Mouse (Mus musculus) forebrain, embryonic 11.5 days (tissue): ENCODE data around the gene Alad. TPM values are rescaled to one million over a fixed set of nuclear protein-coding genes. Genes with fewer than 3 reads are reported as not detected.

ENCODE experiments used
- ATAC-seq: fragments of 200-750 bp; cut with Nextera tagmentation; replicated peaks from 2 replicates; pipeline ENCODE4 v1.8.0; 2017; ENCODE audit warnings: moderate TSS enrichment; ENCODE audit not compliant: low FRiP score
- DNase-seq: peaks from one replicate; pipeline ENCODE4 v3.0.0-alpha.2; 2017; ENCODE audit warnings: low spot score
- H3K27ac ChIP-seq: fragments of 300-500 bp; sonication (generic); 2 replicates; pipeline ENCODE4 v1.5.1; 2014; ENCODE audit warnings: low read depth, low read length
- H3K27me3 ChIP-seq: fragments of 300-500 bp; sonication (generic); 2 replicates; pipeline ENCODE4 v1.6.1; 2014; ENCODE audit warnings: mild to moderate bottlenecking, low read length, mixed read lengths; ENCODE audit not compliant: control insufficient read depth, insufficient read depth
- H3K36me3 ChIP-seq: fragments of 300-500 bp; sonication (generic); 2 replicates; pipeline ENCODE4 v1.6.1; 2014; ENCODE audit warnings: mild to moderate bottlenecking, low read length, moderate library complexity, mixed read lengths; ENCODE audit not compliant: control insufficient read depth, insufficient read depth
- H3K4me1 ChIP-seq: fragments of 300-500 bp; sonication (generic); replicated peaks from 2 replicates; pipeline ENCODE4 v1.6.1; 2014; ENCODE audit warnings: low read length, mixed read lengths; ENCODE audit not compliant: control insufficient read depth, insufficient read depth
- H3K4me2 ChIP-seq: fragments of 300-500 bp; sonication (generic); 2 replicates; pipeline ENCODE4 v1.6.1; 2014; ENCODE audit warnings: low read depth, mild to moderate bottlenecking, low read length, moderate library complexity, mixed read lengths; ENCODE audit not compliant: severe bottlenecking
- H3K4me3 ChIP-seq: fragments of 300-500 bp; sonication (generic); 2 replicates; pipeline ENCODE4 v1.5.1; 2014; ENCODE audit warnings: low read depth, low read length
- H3K9ac ChIP-seq: fragments of 300-500 bp; sonication (generic); 2 replicates; pipeline ENCODE4 v1.6.1; 2014; ENCODE audit warnings: low read length
- H3K9me3 ChIP-seq: fragments of 300-500 bp; sonication (generic); 2 replicates; pipeline ENCODE4 v1.6.1; 2016; ENCODE audit warnings: low read length, mixed read lengths; ENCODE audit not compliant: control insufficient read depth
- WGBS: fragments of 180-500 bp; shearing (Covaris S2); extraction: QIAGEN DNeasy Blood & Tissue Kit; methylation state at CpG from one replicate; pipeline ENCODE4 v1.1.7; 2014; 5-methylcytosine and 5-hydroxymethylcytosine counted together
- polyA plus RNA-seq: library from polyadenylated mRNA; unstranded; fragments of >200 nt; fragmentation: Nextera tagmentation; extraction: Ambion mirVana; gene quantifications from 2 replicates; pipeline ENCODE4 v1.2.1, GENCODE M21; 2014

The Alad gene
- polyA plus RNA-seq, 1 experiment from 2014 or later, result 89.3 TPM

DNA sequence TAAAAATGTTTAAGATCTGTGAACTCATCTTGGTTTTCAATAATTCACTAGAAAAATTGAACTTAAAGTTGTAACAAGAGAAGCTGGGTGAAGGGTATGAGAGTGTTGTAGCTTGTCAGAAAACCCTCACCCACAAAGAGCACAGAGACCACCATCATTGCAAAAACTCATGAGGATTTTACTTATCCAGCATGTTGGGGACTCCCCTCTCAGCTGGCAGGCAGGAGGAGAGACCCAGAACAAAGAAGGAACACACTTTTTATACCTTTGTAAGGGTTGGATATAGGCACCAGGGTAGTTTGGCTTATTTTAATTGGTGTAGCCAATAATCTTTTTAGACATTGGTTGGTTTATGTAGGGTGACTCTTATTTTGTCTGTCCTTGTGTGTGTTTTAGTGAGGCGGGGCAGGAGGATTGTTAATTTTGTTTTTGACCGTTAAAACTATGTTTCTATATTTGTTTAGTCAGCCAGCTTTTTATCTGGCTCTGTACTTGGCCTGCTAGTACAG is 1.2 kb upstream of the Alad start:
- DNase-seq (no peak), ATAC-seq (no peak)
- Histone ChIP-seq H3K9me3 (no peaks in the 10 kb centered on the region), H3K4me2 (no peak overlapping the region), H3K4me1 (peaks cover 15% of the 10 kb centered on the region), H3K27me3 (no peaks in the 10 kb centered on the region), H3K36me3 (no peaks in the 10 kb centered on the region), H3K4me3 (no peak overlapping the region), H3K27ac (no peak overlapping the region), H3K9ac (no peak overlapping the region)
- 87% methylated on average over 2 of the region's 2 CpGs for WGBS

GRCm38 (mm10) chr4:62519122-62519848 is 433 bp downstream of the Alad start:
- H3K27ac ChIP-seq, result peak overlapping the region; percentile 66
- ATAC-seq (peak; percentile 80), DNase-seq (no peak)
- H3K4me2 ChIP-seq, result peak overlapping the region; percentile 76
- no peaks in the 10 kb centered on the region for H3K36me3 ChIP-seq
- no peaks in the 10 kb centered on the region for H3K27me3 ChIP-seq
- H3K9ac ChIP-seq, result peak overlapping the region; percentile 82
- H3K9me3 ChIP-seq, result no peaks in the 10 kb centered on the region
- 1% methylated on average over 26 of the region's 26 CpGs for WGBS
- H3K4me1 ChIP-seq, result peaks cover 12% of the 10 kb centered on the region
- H3K4me3 ChIP-seq, result peak overlapping the region; percentile 66

DNA sequence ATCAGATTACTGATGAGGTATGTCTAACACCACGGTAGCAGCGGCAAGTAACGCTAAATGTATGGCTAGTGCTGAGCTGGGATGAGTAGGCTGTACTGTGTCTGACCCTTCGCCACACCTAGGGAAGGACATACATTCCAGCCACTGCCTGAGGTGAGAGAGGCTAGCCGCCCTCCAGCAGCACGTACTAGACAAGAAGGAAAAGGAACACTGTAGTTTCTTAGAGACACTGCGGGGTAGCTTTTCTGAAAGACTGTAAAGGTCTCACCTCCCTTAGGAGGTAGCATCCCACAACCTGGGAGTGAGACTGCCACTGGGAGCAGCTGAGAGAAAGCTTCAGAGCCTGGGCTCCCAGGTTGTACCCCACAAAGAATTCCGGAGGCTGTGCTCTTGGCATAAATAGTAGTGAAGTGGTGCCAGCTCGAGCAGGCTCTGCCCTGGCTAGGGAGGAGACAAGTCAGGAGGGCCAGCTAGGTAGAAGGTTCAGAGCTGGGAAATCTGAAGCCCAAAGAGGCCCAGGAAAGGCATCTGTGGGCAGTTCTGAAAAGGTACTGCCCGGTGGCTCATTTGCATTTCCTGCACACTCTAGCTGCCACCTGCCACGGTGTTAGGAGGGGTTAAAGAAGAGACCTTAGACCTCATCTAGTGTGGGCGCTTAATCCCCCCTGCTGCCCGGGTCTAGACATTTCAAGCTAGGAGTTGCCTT is 1.1 kb downstream of the Alad start:
- ATAC-seq (no peak; the same call in 1 of the 2 replicates), DNase-seq (no peak)
- Histone ChIP-seq H3K4me2 (peak overlapping the region; percentile 76), H3K36me3 (no peaks in the 10 kb centered on the region), H3K4me3 (peak overlapping the region; percentile 66), H3K9ac (peak overlapping the region; percentile 82), H3K27ac (no peak overlapping the region), H3K4me1 (peaks cover 10% of the 10 kb centered on the region), H3K27me3 (no peaks in the 10 kb centered on the region), H3K9me3 (no peaks in the 10 kb centered on the region)
- WGBS, result 55% methylated on average over 13 of the region's 13 CpGs

- Histone ChIP-seq H3K4me3 (peak overlapping the region; percentile 66; the same call in 1 of the 2 replicates), H3K27me3 (no peaks in the 10 kb centered on the region), H3K27ac (no peak overlapping the region), H3K9me3 (no peaks in the 10 kb centered on the region), H3K9ac (peak overlapping the region; percentile 82; the same call in 1 of the 2 replicates), H3K4me1 (peaks cover 10% of the 10 kb centered on the region), H3K36me3 (peaks cover 2% of the 10 kb centered on the region; the same call in 1 of the 2 replicates), H3K4me2 (peak overlapping the region; percentile 76; the same call in 1 of the 2 replicates)
- ATAC-seq (no peak), DNase-seq (no peak)
- WGBS, result 83% methylated on average over 10 of the region's 10 CpGs
These were observed 1.9 kb downstream of the Alad start for GRCm38 (mm10) chr4:62517538-62518415.

GRCm38 (mm10) chr4:62517046-62517445 is 2.7 kb downstream of the Alad start:
- no peak overlapping the region for H3K4me3 ChIP-seq
- WGBS, result 90% methylated on average over 8 of the region's 8 CpGs
- H3K4me2 ChIP-seq, result no peak overlapping the region
- 0 out of 2 replicates have a peak overlapping the region, but pooled peaks have one; percentile 23 for H3K9ac ChIP-seq
- H3K4me1 ChIP-seq, result peaks cover 10% of the 10 kb centered on the region
- no peak for DNase-seq
- no peaks in the 10 kb centered on the region for H3K27me3 ChIP-seq
- ATAC-seq, result no peak
- H3K36me3 ChIP-seq, result peaks cover 2% of the 10 kb centered on the region; the same call in 1 of the 2 replicates
- H3K27ac ChIP-seq, result no peak overlapping the region
- no peaks in the 10 kb centered on the region for H3K9me3 ChIP-seq

- peaks cover 2% of the 10 kb centered on the region; the same call in 1 of the 2 replicates for H3K36me3 ChIP-seq
- no peak overlapping the region for H3K9ac ChIP-seq
- WGBS, result 79% methylated on average over 1 of the region's 1 CpGs
- H3K4me2 ChIP-seq, result no peak overlapping the region
- no peak overlapping the region for H3K27ac ChIP-seq
- DNase-seq, result no peak
- H3K4me1 ChIP-seq, result peaks cover 10% of the 10 kb centered on the region
- H3K4me3 ChIP-seq, result no peak overlapping the region
- H3K27me3 ChIP-seq, result no peaks in the 10 kb centered on the region
- no peak for ATAC-seq
- H3K9me3 ChIP-seq, result no peaks in the 10 kb centered on the region
These were observed 3.1 kb downstream of the Alad start for GRCm38 (mm10) chr4:62516579-62516978.

- peaks cover 2% of the 10 kb centered on the region; the same call in 1 of the 2 replicates for H3K36me3 ChIP-seq
- DNase-seq (no peak), ATAC-seq (no peak)
- H3K9me3 ChIP-seq, result no peaks in the 10 kb centered on the region
- 0 out of 2 replicates have a peak overlapping the region, but pooled peaks have one; percentile 18 for H3K27ac ChIP-seq
- peak overlapping the region; percentile 16; the same call in 1 of the 2 replicates for H3K9ac ChIP-seq
- 53% methylated on average over 2 of the region's 2 CpGs for WGBS
- H3K4me2 ChIP-seq, result no peak overlapping the region
- H3K4me1 ChIP-seq, result peaks cover 10% of the 10 kb centered on the region
- no peaks in the 10 kb centered on the region for H3K27me3 ChIP-seq
- peak overlapping the region; percentile 5; the same call in 1 of the 2 replicates for H3K4me3 ChIP-seq
These were observed 3.6 kb downstream of the Alad start for GRCm38 (mm10) chr4:62516079-62516478.

- Histone ChIP-seq H3K4me2 (no peak overlapping the region), H3K27me3 (no peaks in the 10 kb centered on the region), H3K4me1 (peaks cover 10% of the 10 kb centered on the region), H3K4me3 (peak overlapping the region; percentile 5; the same call in 1 of the 2 replicates), H3K27ac (no peak overlapping the region), H3K9ac (peak overlapping the region; percentile 16; the same call in 1 of the 2 replicates), H3K9me3 (no peaks in the 10 kb centered on the region), H3K36me3 (peaks cover 2% of the 10 kb centered on the region; the same call in 1 of the 2 replicates)
- DNase-seq (no peak), ATAC-seq (no peak)
- WGBS, result 86% methylated on average over 3 of the region's 3 CpGs
These were observed 4.2 kb downstream of the Alad start for GRCm38 (mm10) chr4:62515490-62515889.
